Mouse (Mus musculus) ovary, postnatal 14 days (tissue): Measurements from ENCODE around the gene Wdr54.
"Not testable (repeated sequence)": the region's sequence is repeated elsewhere in the genome, so short reads cannot be mapped to it uniquely, and the experiment has no call there.

ENCODE experiments used
- DNase-seq: peaks from one replicate; pipeline ENCODE4 v3.0.0; 2022; ENCODE audit warnings: low spot score

Wdr54 gene

GRCm38 (mm10) chr6:83159456-83159855 is 3.3 kb upstream of the Wdr54 start:
- not testable (repeated sequence) for DNase-seq

- DNase-seq = no peak
These were observed 502 bp downstream of the Wdr54 start for GRCm38 (mm10) chr6:83155552-83156238.

- DNase-seq = no peak
These were observed 2.7 kb downstream of the Wdr54 start for GRCm38 (mm10) chr6:83153485-83153884.

GRCm38 (mm10) chr6:83153038-83153437 is 3.2 kb downstream of the Wdr54 start:
- DNase-seq = no peak

- no peak for DNase-seq
These were observed 4.5 kb downstream of the Wdr54 start for GRCm38 (mm10) chr6:83151721-83152120.

GRCm38 (mm10) chr6:83147280-83147679 is 8.9 kb downstream of the Wdr54 start:
- no peak for DNase-seq

- DNase-seq = no peak
These were observed 10.4 kb downstream of the Wdr54 start for GRCm38 (mm10) chr6:83145805-83146204.

- no peak for DNase-seq
These were observed 11.0 kb downstream of the Wdr54 start for GRCm38 (mm10) chr6:83145209-83145608.

GRCm38 (mm10) chr6:83142886-83143285 is 13.3 kb downstream of the Wdr54 start:
- DNase-seq = no peak

GRCm38 (mm10) chr6:83142211-83142731 is 13.9 kb downstream of the Wdr54 start:
- DNase-seq = no peak

- no peak for DNase-seq
These were observed 14.6 kb downstream of the Wdr54 start for GRCm38 (mm10) chr6:83141636-83142035.

- DNase-seq = no peak
These were observed 16.2 kb downstream of the Wdr54 start for GRCm38 (mm10) chr6:83140044-83140443.

GRCm38 (mm10) chr6:83138056-83138455 is 18.1 kb downstream of the Wdr54 start:
- DNase-seq = no peak

GRCm38 (mm10) chr6:83137576-83137950 is 18.6 kb downstream of the Wdr54 start:
- peak; percentile 84 for DNase-seq

- peak; percentile 57 for DNase-seq
These were observed 19.2 kb downstream of the Wdr54 start for GRCm38 (mm10) chr6:83136881-83137575.

GRCm38 (mm10) chr6:83136291-83136880 is 19.8 kb downstream of the Wdr54 start:
- DNase-seq = no peak

- DNase-seq = no peak
These were observed 20.5 kb downstream of the Wdr54 start for GRCm38 (mm10) chr6:83135571-83136161.

GRCm38 (mm10) chr6:83134951-83135513 is 21.2 kb downstream of the Wdr54 start, which contains the start of gene Rtkn:
Rtkn (plus strand) TSS chr6:83135463.
- no peak for DNase-seq

- DNase-seq = no peak
These were observed 22.0 kb downstream of the Wdr54 start for GRCm38 (mm10) chr6:83134226-83134625.

GRCm38 (mm10) chr6:83132176-83132919 is 23.8 kb downstream of the Wdr54 start:
- no peak for DNase-seq

- DNase-seq = no peak
These were observed 24.6 kb downstream of the Wdr54 start for GRCm38 (mm10) chr6:83131469-83132034.
